Mouse (Mus musculus): ENCODE measurements around the gene 4932438H23Rik. TPM values are rescaled to one million over a fixed set of nuclear protein-coding genes. Genes with fewer than 3 reads are reported as not detected.

4932438H23Rik gene
- total RNA-seq (2022), result under 1 TPM in 3 of 4 experiments, not detected in 1; 0.19 to 0.39 (median 0.34) TPM

DNA sequence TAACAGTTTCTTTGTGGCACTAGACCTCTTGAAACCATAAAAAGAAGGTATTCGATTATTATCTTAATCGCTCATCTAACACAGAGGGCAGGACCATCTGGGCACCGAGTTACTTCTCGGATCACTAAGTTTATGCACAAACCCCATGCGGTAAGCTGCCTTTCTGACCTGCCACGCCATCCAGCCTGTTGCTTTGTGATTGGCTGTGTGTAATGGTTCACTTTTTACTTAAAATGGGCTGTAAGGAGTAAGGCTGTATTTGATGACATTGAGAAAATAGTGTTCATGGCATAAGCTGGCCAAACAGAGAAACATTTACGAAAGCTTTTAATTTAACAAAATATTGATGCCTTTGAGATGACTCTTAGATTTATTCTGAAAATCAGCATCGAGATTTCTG is at the start of gene 4932438H23Rik:
Gene 4932438H23Rik (minus strand): TSS at position 101 of the 400 bp plus-strand sequence.
- no peak for DNase-seq (ENCODE audit: low spot score in 2 of 2)

GRCm38 (mm10) chr16:91140991-91141630 is 46.2 kb upstream of the 4932438H23Rik start:
- DNase-seq (ENCODE audit: low spot score in 2 of 2), result no peak

DNA sequence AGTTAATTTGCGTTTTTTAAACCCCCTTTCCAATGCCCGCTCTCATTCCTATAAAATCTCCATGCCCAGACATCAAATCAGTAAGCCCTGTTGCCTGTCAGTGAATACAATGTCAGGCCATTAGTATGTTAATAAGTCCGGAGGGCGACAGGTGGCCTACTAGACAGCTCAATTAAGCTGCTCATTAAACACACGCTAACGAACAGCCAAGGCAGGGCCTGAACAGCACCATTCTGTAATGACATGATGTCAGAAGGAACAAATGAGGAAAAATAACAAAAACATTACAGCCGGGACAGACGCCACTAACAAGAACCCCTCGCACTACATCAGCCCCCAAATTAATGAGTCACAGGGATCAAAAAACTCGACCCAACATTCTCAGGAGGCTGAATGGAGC is 45.5 kb upstream of the 4932438H23Rik start:
- no peak for DNase-seq (ENCODE audit: low spot score in 2 of 2)

GRCm38 (mm10) chr16:91140056-91140455 is 45.1 kb upstream of the 4932438H23Rik start:
- no peak for DNase-seq (ENCODE audit: low spot score in 2 of 2)

GRCm38 (mm10) chr16:91139481-91139880 is 44.6 kb upstream of the 4932438H23Rik start:
- no peak for DNase-seq (ENCODE audit: low spot score in 2 of 2)

DNA sequence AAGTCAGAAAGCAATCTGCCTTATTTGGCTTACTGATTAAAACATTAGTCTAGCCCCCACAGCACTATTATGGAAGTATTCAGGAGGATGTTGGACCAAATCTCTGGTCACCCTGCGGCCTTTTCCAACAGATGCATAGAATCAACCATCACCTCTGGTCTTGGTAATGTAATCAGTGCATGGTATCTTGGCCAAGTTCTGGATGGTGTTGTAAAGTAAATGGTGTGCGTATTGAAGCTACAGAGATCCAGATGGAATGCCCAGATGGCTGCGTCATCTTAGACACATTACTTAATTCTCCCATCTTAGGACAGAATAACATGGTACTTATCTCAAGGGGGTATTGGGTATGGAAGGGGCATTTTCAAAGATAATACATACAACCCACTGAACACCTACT is 43.8 kb upstream of the 4932438H23Rik start:
- DNase-seq (ENCODE audit: low spot score in 2 of 2), result no peak

DNA sequence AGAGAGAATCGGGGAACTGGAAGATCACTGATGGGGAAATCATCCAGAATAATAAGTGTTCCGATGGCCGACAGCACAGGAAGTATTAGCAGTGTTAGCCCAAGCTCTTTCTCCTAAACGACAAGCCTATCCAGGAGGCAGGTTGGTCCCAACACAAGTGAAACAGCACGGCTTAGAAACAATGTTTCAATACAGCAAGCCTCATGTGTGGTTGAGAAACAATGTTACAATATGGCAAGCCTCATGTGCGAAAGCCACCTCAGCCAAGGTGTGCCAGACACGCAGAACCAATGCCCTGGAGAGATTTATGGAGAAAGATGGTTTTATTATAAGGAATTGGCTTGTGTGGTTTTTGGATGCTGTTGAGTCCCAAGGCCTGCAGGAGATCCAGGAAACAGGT is 43.2 kb upstream of the 4932438H23Rik start:
- DNase-seq (ENCODE audit: low spot score in 2 of 2), result no peak

- DNase-seq (ENCODE audit: low spot score in 2 of 2), result no peak
These were observed 41.7 kb upstream of the 4932438H23Rik start for GRCm38 (mm10) chr16:91136607-91137006.

GRCm38 (mm10) chr16:91129916-91130315 is 35.0 kb upstream of the 4932438H23Rik start:
- DNase-seq (ENCODE audit: low spot score in 2 of 2), result no peak

DNA sequence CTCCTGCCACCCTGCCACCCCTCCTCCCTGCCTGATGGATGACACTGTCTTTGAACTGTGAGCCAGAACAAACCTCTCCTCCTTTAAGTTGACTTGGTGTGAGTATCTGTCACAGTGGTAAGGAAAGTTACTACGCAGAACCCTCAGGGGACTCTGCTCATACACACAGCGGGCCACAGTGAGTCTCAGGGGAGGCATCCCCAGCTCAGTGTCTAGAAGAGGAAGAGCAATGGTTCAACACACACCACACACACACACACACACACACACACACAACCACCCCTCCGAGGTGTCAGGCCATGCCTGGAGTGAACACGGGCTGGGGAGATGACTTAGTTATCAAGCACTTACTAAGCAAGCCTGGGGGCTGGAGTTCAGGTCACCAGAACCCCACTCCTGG is 33.5 kb upstream of the 4932438H23Rik start:
- DNase-seq (ENCODE audit: low spot score in 2 of 2), result no peak

GRCm38 (mm10) chr16:91126734-91127524 is 32.0 kb upstream of the 4932438H23Rik start:
- DNase-seq (ENCODE audit: low spot score in 2 of 2), result no peak

DNA sequence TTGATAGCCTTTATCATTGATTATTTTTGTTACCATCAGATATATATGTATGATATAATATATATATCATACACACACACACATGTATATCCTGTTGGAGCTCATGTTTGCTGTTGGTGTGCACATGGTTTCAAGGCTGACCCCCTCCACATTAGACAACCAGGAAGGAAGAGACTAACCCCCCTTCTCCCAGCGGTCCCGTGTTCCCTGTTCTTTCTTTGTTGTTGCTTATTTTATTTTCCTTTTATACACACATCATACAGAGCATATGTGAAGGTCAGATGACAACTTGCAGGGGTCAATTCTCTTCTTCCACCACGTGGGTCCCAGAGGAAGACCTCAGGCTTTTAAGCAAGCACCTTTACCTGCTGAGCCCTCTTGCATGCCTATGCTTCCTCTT is 29.3 kb upstream of the 4932438H23Rik start:
- no peak for DNase-seq (ENCODE audit: low spot score in 2 of 2)

- no peak for DNase-seq (ENCODE audit: low spot score in 2 of 2)
These were observed 28.9 kb upstream of the 4932438H23Rik start for GRCm38 (mm10) chr16:91123821-91124220.

GRCm38 (mm10) chr16:91119879-91120278 is 25.0 kb upstream of the 4932438H23Rik start:
- DNase-seq (ENCODE audit: low spot score in 2 of 2), result no peak

GRCm38 (mm10) chr16:91116696-91117095 is 21.8 kb upstream of the 4932438H23Rik start:
- DNase-seq (ENCODE audit: low spot score in 2 of 2), result no peak

GRCm38 (mm10) chr16:91116006-91116405 is 21.1 kb upstream of the 4932438H23Rik start:
- DNase-seq (ENCODE audit: low spot score in 2 of 2), result no peak

- DNase-seq (ENCODE audit: low spot score in 2 of 2), result no peak
These were observed 16.1 kb upstream of the 4932438H23Rik start for GRCm38 (mm10) chr16:91110999-91111535.

GRCm38 (mm10) chr16:91107608-91108007 is 12.7 kb upstream of the 4932438H23Rik start:
- DNase-seq (ENCODE audit: low spot score in 2 of 2), result no peak

DNA sequence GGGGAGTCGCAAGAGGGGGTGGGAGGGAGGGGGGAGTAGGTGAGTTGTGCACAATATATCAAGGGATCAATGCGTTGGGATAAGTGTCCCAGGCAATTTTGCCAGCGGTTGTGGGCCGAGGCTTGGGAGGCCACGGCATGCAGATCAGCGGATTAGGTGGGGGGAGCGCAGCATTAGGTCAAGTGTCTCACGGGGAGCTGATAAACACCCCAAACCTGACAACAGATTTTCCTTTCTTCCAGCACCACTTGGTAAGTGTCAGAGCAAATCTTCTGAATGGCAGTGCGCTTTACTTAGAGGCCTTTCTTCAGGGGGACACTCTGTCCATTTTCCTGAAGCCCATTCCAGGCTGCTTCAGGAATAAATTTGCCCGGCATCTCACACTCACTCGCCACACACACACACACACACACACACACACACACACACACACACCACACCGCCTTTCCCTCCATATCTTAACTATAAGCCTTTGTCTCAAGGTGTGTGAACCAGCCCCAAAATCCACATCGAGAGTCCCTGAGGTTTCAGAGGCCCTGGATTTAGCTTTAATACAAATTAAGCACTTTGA is 10.6 kb upstream of the 4932438H23Rik start:
- no peak for DNase-seq (ENCODE audit: low spot score in 2 of 2)

DNA sequence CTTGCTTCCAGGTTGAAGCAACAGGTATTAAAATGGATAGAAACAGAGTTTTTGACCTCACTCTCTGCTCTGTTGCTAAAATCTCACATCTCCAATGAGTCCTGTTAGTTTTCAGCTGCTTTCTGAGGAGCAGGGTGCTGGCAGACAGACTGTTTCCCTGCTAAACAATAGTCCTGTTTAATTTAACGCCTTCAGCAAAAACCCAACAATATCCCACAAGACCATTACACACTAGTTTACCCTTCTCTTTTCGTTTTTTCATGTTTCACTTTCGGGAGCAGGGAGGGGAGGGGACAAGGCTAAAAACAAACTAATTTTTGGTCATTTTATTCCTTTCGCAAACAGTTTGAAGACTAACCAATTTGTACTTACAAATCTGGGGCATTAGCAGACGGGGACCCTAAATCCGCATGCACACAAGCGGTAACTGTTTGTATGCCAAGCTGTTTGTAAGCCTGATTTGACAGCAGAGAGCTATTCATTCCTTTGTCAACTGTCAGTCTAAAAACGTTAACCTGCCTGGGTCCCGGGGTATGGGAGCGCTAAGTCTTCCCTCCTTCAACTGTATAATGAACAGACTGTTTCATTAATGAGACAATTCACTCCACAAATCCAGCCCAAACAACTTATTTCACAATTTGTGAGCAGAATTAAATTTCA is 10.0 kb upstream of the 4932438H23Rik start:
- no peak for DNase-seq (ENCODE audit: low spot score in 2 of 2)

DNA sequence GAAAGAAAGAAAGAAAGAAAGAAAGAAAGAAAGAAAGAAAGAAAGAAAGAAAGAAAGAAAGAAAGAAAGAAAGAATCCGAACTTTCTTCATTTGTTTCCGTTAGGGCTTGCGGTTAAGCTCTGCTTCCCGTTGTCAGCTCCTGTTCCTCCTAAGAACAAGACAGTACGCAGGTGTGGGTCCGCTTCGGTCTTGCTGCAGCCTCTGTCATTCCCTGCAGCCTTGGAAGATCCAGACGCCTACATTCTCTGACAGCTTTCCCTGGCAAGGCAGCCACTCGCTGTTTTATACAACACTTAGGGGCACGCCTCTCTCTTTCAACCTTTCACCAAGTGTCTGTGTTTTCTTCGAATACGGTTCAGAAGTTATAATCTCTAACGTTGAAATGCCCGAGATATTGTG is 8.5 kb upstream of the 4932438H23Rik start:
- DNase-seq (ENCODE audit: low spot score in 2 of 2), result no peak

- no peak for DNase-seq (ENCODE audit: low spot score in 2 of 2)
These were observed 5.6 kb upstream of the 4932438H23Rik start for GRCm38 (mm10) chr16:91100484-91100883.

Data from gastrocnemius, adult 8-10 months (tissue).